Mouse (Mus musculus) testis, adult 2 months (tissue): ENCODE measurements around the gene Surf6.

Experiments used
- CTCF ChIP-seq: fragments of 200-500 bp; IDR thresholded peaks from 2 replicates; pipeline ENCODE4 v1.5.1; 2012; ENCODE audit warnings: low read depth, mild to moderate bottlenecking, inconsistent platforms, low read length, moderate library complexity; ENCODE audit not compliant: control insufficient read depth, insufficient read depth, insufficient replicate concordance
- POLR2A ChIP-seq: fragments of 200-500 bp; IDR thresholded peaks from 2 replicates; pipeline ENCODE4 v1.6.1; 2012; ENCODE audit warnings: low read depth, mild to moderate bottlenecking, inconsistent platforms, low read length, moderate library complexity; ENCODE audit not compliant: control insufficient read depth

GRCm38 (mm10) chr2:26936425-26936824, 33.7 kb upstream of the Surf6 start:
- TF ChIP-seq CTCF (no peak), POLR2A (no peak)
